Mouse (Mus musculus) megakaryocyte progenitor cell, adult 5-6 weeks (primary cell): ENCODE measurements at regions not wholly inside any gene's neighbourhood (a gene's known extent, or its start where the extent isn't known, plus 50 kb on each side); places are given as distances from the start of the nearest gene placed in this dataset.
"Not testable (repeated sequence)": the region's sequence is repeated elsewhere in the genome, so short reads cannot be mapped to it uniquely, and the experiment has no call there.

ENCODE experiments used
- ATAC-seq: replicated peaks from 2 replicates; pipeline ENCODE4 v1.8.0; 2016; ENCODE audit warnings: mild to moderate bottlenecking, moderate TSS enrichment, inconsistent platforms; ENCODE audit not compliant: poor library complexity

DNA sequence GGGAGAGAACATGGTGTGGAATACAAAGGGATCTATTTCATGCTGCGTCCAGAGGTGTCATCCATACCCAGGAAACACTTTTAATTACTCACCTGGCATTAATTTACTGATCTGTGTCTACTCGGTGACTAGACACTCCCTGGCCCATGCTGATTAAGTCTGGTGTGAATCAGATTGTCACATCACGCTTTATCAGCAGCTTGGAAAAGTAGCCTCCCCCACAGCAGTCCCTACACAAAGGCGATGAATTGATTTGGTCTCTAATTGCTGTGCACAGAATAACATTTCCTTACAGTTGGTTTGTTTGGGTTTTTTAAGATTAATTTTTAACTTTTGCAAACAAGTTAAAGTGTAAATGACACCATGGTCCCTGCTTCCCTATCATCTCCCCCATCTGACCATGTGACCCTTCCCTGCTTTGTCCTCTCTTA, 484.7 kb upstream of the Gulo start:
- ATAC-seq, result no peak

DNA sequence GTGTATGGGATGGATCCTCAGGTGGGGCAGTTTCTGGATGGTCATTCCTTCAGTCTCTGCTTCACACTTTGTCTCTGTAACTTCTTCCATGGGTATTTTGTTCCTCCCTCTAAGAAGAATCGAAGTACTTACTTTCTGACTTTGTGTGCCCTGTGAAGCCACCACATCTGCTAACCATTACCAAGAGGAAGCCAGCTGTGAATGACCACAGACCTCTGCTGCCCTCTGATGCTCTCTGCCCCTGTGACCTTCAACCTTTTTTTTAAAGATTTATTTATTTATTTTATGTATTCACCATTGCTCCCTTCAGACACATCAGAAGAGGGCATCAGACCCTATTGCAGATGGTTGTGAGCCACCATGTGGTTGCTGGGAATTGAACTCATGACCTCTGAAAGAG, 475.7 kb upstream of the Gulo start:
- not testable (repeated sequence) for ATAC-seq

DNA sequence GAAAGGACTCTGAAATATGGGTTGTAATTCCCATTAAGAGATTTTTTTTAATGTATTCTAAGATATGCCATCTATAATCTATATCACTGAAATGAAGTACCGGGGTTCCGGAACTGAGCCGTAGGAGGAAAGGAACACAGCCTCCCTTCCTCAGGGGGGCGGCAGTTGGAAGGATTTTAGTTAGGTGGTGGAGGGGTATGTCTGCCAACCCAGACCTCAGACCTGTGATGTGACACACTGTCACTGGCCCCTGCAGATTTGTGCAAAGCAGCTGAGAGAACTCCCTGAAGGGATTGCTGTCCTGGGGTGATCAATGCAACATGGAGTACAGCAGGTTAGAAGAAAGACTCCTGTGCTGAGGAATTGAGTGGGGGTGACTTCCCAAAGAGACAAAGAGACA, 470.2 kb upstream of the Gulo start:
- no peak for ATAC-seq

- no peak for ATAC-seq
Measured at GRCm38 (mm10) chr14:66478562-66478961, 469.6 kb upstream of the Gulo start.

DNA sequence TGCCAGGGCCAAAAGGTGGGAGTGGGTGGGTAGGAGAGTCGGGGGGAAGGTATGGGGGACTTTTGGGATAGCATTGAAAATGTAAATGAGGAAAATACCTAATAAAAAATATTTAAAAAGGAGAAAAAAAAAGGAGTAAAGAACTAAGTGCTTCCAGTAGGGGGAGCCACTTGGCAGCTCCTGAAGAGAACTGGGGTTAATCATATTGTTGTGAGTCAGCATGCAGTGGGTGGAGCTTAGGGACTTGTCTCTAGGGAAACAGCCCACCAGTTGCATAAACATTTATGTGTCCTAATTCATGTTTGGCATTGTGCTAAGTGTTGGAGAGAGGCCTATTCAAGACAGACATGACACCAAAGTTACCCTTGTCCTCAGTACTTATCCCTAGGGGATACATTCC, 466.0 kb upstream of the Gulo start:
- ATAC-seq, result no peak

DNA sequence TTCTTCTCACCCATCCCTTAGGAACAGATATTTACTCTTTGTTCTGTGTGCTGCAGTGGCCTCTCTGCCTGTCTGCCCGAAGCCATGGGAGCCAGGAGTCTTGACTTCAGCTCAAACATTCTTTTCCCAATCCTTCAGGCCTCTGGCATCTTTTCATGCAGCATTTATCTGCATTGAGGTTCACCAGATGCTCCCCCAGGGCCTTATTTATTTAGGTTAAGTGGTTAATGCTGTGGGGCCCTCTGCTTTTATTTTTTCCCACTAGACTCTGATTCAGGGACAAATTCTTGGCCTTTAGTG, 464.2 kb upstream of the Gulo start:
- ATAC-seq, result no peak

GRCm38 (mm10) chr14:66472537-66473250, 463.7 kb upstream of the Gulo start:
- ATAC-seq, result no peak

- ATAC-seq, result no peak
Measured at GRCm38 (mm10) chr14:66462081-66462480, 453.1 kb upstream of the Gulo start.

- ATAC-seq, result no peak
Measured at GRCm38 (mm10) chr14:66460795-66461194, 451.8 kb upstream of the Gulo start.

DNA sequence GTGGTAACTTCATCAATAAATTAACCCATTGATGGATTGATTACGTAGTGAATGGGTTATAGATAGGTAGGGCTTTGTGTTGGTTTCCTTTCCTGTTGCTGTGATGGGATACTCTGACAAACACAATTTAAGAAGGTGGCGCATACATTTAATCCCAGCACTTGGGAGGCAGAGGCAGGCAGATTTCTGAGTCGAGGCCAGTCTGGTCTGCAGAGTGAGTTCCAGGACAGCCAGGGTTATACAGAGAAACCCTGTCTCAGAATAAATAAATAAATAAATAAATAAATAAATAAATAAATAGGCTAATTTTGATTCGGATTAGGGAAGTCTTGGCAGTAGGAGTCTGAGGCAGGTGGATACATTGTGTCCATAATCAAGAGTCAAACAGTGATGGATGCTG, 449.7 kb upstream of the Gulo start:
- ATAC-seq, result no peak

GRCm38 (mm10) chr14:66457300-66457699, 448.3 kb upstream of the Gulo start:
- no peak for ATAC-seq

DNA sequence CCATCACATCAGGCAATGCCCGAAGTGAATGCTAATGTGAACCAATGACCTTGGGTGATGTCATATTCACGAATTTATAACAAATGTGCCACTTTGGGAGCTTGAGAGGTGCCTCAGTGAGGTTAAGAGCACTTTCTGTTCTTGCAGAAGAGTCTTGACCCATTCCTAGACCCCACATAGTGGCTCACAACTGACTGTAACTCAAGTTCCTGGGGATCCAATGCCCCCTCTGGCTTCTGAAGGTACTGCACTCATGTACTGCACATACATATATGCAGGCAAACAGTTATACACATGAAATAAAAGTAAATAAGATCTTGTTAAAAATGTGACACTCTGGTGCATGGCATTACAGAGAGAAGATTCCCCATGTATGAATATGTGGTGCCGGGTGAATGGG, 443.8 kb upstream of the Gulo start:
- ATAC-seq, result no peak

- no peak for ATAC-seq
Measured at GRCm38 (mm10) chr14:66450351-66450750, 441.3 kb upstream of the Gulo start.

DNA sequence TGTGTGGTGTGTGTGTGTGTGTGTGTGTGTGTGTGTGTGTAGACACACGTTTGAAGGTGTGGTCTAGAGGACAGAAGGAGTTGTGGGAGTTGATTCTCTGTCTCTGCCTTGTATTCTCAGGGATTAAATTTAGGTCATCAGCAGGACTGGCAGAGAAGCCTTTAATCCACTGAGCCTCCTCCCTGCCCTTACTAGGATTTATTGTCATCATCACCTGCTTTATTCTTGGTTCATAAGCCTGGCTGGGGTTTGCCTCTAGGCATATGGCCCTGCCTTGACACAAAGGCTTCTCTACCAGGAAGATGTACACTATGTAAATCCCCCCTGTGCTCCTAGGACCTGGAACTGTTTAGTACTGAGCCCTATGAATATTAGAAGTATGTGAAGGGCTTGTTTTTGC, 433.6 kb upstream of the Gulo start:
- no peak for ATAC-seq

DNA sequence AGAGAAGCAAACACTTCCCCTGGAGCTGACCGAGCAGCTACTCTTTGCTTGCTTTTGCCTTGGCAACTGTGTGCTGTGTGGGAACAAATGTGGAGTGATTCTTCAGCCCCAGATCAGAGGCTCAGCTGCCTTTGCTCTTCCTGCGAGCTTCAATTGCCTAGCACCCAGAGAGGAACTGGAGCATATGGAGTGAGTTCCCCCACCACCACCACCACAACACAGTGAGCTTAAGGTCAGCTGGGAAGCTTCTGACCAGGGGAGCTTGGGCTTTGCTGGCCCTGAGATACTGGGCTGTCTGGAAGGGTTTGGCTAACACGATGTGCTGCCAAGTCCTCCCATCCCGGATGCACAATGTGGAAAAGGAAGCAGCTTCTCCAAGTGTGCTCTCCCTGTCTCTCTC, 432.8 kb upstream of the Gulo start:
- ATAC-seq, result no peak

GRCm38 (mm10) chr14:66438572-66438971, 429.6 kb upstream of the Gulo start:
- no peak for ATAC-seq

DNA sequence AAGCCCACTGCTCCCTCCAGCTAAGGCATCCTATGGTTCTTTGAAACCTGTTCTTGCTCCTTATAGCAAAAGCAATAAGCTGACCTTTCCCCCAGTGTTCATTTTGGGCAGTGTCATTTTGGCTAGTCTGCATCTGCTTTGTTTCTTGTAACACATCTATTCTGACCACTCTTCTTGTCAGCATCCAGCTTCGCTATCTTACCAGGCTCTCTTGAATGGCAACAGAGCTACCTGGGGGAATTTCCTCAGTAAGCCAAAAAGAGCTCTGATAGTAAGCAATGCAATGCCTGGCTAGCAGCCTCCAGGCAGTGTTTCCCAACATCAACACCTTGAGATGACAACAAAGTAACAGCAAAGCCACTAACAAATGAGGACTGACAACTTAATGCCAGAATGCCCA, 429.0 kb upstream of the Gulo start:
- ATAC-seq, result no peak

DNA sequence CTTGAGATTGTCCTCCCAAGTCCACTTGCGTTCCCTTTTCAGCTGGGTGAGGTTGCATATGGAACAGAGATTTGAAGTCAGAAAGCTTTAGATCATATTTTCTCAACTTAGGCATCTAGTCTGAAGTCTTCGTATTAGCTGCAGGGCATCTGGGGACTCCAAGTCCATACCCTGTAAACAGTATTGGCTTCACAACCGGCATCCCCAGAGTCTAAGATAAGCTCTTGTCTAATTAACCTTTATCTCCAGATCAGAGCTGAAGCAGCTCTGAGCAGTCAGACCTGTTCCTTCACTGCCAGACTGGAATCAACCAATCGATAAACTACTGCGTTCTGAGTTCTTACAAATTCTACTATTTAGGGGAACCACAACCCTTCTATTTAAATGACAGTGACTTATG, 422.6 kb upstream of the Gulo start:
- no peak for ATAC-seq

- ATAC-seq, result no peak
Measured at GRCm38 (mm10) chr14:66424141-66424540, 415.1 kb upstream of the Gulo start.
